Mouse (Mus musculus) hindbrain, embryonic 11.5 days (tissue): ENCODE measurements around the gene Smarca2. TPM values are rescaled to one million over a fixed set of nuclear protein-coding genes. Genes with fewer than 3 reads are reported as not detected.

Source experiments
- ATAC-seq: fragments of 200-750 bp; cut with Nextera tagmentation; 2 replicates; pipeline ENCODE4 v1.8.0; 2017; ENCODE audit warnings: mild to moderate bottlenecking, moderate TSS enrichment, moderate library complexity; ENCODE audit not compliant: low FRiP score
- DNase-seq: peaks from one replicate; pipeline ENCODE4 v3.0.0-alpha.2; 2015; ENCODE audit warnings: low spot score
- H3K27ac ChIP-seq: fragments of 300-500 bp; sonication (generic); 2 replicates; pipeline ENCODE4 v1.5.1; 2014; ENCODE audit warnings: mild to moderate bottlenecking, low read depth, low read length
- H3K27me3 ChIP-seq: fragments of 300-500 bp; sonication (generic); 2 replicates; pipeline ENCODE4 v1.6.1; 2014; ENCODE audit warnings: mild to moderate bottlenecking, low read length, moderate library complexity, mixed read lengths; ENCODE audit not compliant: control insufficient read depth, insufficient read depth
- H3K36me3 ChIP-seq: fragments of 300-500 bp; sonication (generic); 2 replicates; pipeline ENCODE4 v1.6.1; 2014; ENCODE audit warnings: mild to moderate bottlenecking, low read length, moderate library complexity, mixed read lengths; ENCODE audit not compliant: control insufficient read depth, insufficient read depth
- H3K4me1 ChIP-seq: fragments of 300-500 bp; sonication (generic); replicated peaks from 2 replicates; pipeline ENCODE4 v1.6.1; 2014; ENCODE audit warnings: low read length, mixed read lengths; ENCODE audit not compliant: control insufficient read depth, insufficient read depth
- H3K4me2 ChIP-seq: fragments of 300-500 bp; sonication (generic); replicated peaks from 2 replicates; pipeline ENCODE4 v1.6.1; 2014; ENCODE audit warnings: mild to moderate bottlenecking, low read depth, low read length
- H3K4me3 ChIP-seq: fragments of 300-500 bp; sonication (generic); 2 replicates; pipeline ENCODE4 v1.5.1; 2014; ENCODE audit warnings: low read depth, low read length
- H3K9ac ChIP-seq: fragments of 300-500 bp; sonication (generic); 2 replicates; pipeline ENCODE4 v1.6.1; 2014; ENCODE audit warnings: low read depth, low read length
- H3K9me3 ChIP-seq: fragments of 300-500 bp; sonication (generic); 2 replicates; pipeline ENCODE4 v1.6.1; 2016; ENCODE audit warnings: low read length; ENCODE audit not compliant: control insufficient read depth
- WGBS: fragments of 180-500 bp; shearing (Covaris S2); extraction: QIAGEN DNeasy Blood & Tissue Kit; methylation state at CpG from one replicate; pipeline ENCODE4 v1.1.7; 2014; 5-methylcytosine and 5-hydroxymethylcytosine counted together
- polyA plus RNA-seq: library from polyadenylated mRNA; unstranded; fragments of >200 nt; fragmentation: Nextera tagmentation; extraction: Ambion mirVana; gene quantifications from 2 replicates; pipeline ENCODE4 v1.2.1, GENCODE M21; 2014

Gene Smarca2
- polyA plus RNA-seq, 1 experiment from 2014 or later, result 41.8 TPM

- Histone ChIP-seq H3K9ac (no peak overlapping the region), H3K9me3 (no peaks in the 10 kb centered on the region), H3K4me2 (no peak overlapping the region), H3K27me3 (no peaks in the 10 kb centered on the region), H3K4me3 (no peak overlapping the region), H3K36me3 (no peaks in the 10 kb centered on the region), H3K4me1 (peaks cover 5% of the 10 kb centered on the region; the same call in 1 of the 2 replicates), H3K27ac (no peak overlapping the region)
- DNase-seq (no peak), ATAC-seq (no peak)
- WGBS, result 95% methylated on average over 11 of the region's 11 CpGs
Observed at GRCm38 (mm10) chr19:26772051-26772583, 167.3 kb downstream of the Smarca2 start.

GRCm38 (mm10) chr19:26776066-26777025 lies 171.5 kb downstream of the Smarca2 start:
- Histone ChIP-seq H3K9me3 (no peaks in the 10 kb centered on the region), H3K36me3 (no peaks in the 10 kb centered on the region), H3K27me3 (no peaks in the 10 kb centered on the region), H3K4me3 (no peak overlapping the region), H3K4me2 (no peak overlapping the region), H3K4me1 (no peaks in the 10 kb centered on the region), H3K9ac (no peak overlapping the region), H3K27ac (no peak overlapping the region)
- DNase-seq (no peak), ATAC-seq (no peak)
- 92% methylated on average over 27 of the region's 27 CpGs for WGBS

- Histone ChIP-seq H3K9me3 (no peaks in the 10 kb centered on the region), H3K4me3 (no peak overlapping the region), H3K9ac (no peak overlapping the region), H3K4me1 (no peaks in the 10 kb centered on the region), H3K4me2 (no peak overlapping the region), H3K27me3 (no peaks in the 10 kb centered on the region), H3K27ac (no peak overlapping the region), H3K36me3 (no peaks in the 10 kb centered on the region)
- DNase-seq, result no peak
- 96% methylated on average over 5 of the region's 5 CpGs for WGBS
- no peak for ATAC-seq
Observed at GRCm38 (mm10) chr19:26778199-26778598, 173.3 kb downstream of the Smarca2 start.

- Histone ChIP-seq H3K4me1 (no peaks in the 10 kb centered on the region), H3K36me3 (no peaks in the 10 kb centered on the region), H3K4me3 (no peak overlapping the region), H3K27me3 (no peaks in the 10 kb centered on the region), H3K4me2 (no peak overlapping the region), H3K9me3 (no peaks in the 10 kb centered on the region), H3K9ac (no peak overlapping the region), H3K27ac (no peak overlapping the region)
- DNase-seq (no peak), ATAC-seq (no peak)
- 91% methylated on average over 2 of the region's 2 CpGs for WGBS
Observed at GRCm38 (mm10) chr19:26781209-26781608, 176.4 kb downstream of the Smarca2 start.

GRCm38 (mm10) chr19:26788446-26788845 lies 183.6 kb downstream of the Smarca2 start:
- H3K27ac ChIP-seq, result no peak overlapping the region
- H3K4me3 ChIP-seq, result no peak overlapping the region
- H3K36me3 ChIP-seq, result no peaks in the 10 kb centered on the region
- H3K27me3 ChIP-seq, result no peaks in the 10 kb centered on the region
- H3K9ac ChIP-seq, result no peak overlapping the region
- WGBS, result 85% methylated on average over 5 of the region's 5 CpGs
- no peaks in the 10 kb centered on the region for H3K9me3 ChIP-seq
- ATAC-seq (no peak), DNase-seq (no peak)
- H3K4me1 ChIP-seq, result no peaks in the 10 kb centered on the region
- H3K4me2 ChIP-seq, result no peak overlapping the region

GRCm38 (mm10) chr19:26790386-26791346 lies 185.8 kb downstream of the Smarca2 start:
- no peak for DNase-seq
- Histone ChIP-seq H3K9ac (no peak overlapping the region), H3K4me3 (no peak overlapping the region), H3K4me2 (no peak overlapping the region), H3K27ac (no peak overlapping the region), H3K27me3 (no peaks in the 10 kb centered on the region), H3K9me3 (no peaks in the 10 kb centered on the region), H3K36me3 (no peaks in the 10 kb centered on the region), H3K4me1 (no peaks in the 10 kb centered on the region)
- ATAC-seq, result no peak
- WGBS, result 79% methylated on average over 5 of the region's 5 CpGs

GRCm38 (mm10) chr19:26794315-26794714 lies 189.5 kb downstream of the Smarca2 start:
- Histone ChIP-seq H3K36me3 (no peaks in the 10 kb centered on the region), H3K27me3 (no peaks in the 10 kb centered on the region), H3K4me1 (no peaks in the 10 kb centered on the region), H3K27ac (no peak overlapping the region), H3K9me3 (no peaks in the 10 kb centered on the region), H3K9ac (no peak overlapping the region), H3K4me3 (no peak overlapping the region), H3K4me2 (no peak overlapping the region)
- WGBS, result 54% methylated on average over 1 of the region's 3 CpGs
- DNase-seq (no peak), ATAC-seq (no peak)

GRCm38 (mm10) chr19:26796006-26796405 lies 191.2 kb downstream of the Smarca2 start:
- ATAC-seq (no peak), DNase-seq (no peak)
- H3K4me1 ChIP-seq, result no peaks in the 10 kb centered on the region
- no peaks in the 10 kb centered on the region for H3K36me3 ChIP-seq
- no peak overlapping the region for H3K9ac ChIP-seq
- H3K9me3 ChIP-seq, result no peaks in the 10 kb centered on the region
- no peak overlapping the region for H3K4me3 ChIP-seq
- H3K27me3 ChIP-seq, result no peaks in the 10 kb centered on the region
- 72% methylated on average over 4 of the region's 4 CpGs for WGBS
- no peak overlapping the region for H3K4me2 ChIP-seq
- no peak overlapping the region for H3K27ac ChIP-seq
